Mouse (Mus musculus) lung, postnatal 14 days (tissue): ENCODE results near the gene Phrf1.

Experiments used
- DNase-seq: peaks from one replicate; pipeline ENCODE4 v3.0.0; 2021

The Phrf1 gene

GRCm38 (mm10) chr7:141228279-141229067 lies at the start of gene Phrf1:
Gene Phrf1 (plus strand): TSS chr7:141228784.
- peak; percentile 96 for DNase-seq

DNA sequence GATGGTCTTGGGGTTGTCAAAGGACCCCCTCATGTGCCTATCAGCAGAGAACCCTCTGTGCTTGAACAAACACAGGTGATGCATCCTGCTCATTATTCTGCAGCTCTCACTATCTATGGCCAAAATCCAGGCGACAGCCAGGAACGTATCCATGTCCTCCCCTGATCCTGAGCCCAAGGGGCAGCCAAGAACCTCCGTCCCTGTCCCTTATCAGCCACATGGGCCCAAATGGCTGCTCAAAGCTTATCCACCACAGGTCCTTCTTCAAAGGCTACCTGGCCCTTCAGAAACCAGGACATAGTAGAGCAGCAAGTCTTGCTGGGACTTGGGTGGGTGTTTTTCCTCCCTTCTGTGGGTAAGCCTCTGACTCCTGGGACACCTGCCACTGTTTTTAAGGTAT lies 40.4 kb upstream of the Phrf1 start:
- DNase-seq: no peak

DNA sequence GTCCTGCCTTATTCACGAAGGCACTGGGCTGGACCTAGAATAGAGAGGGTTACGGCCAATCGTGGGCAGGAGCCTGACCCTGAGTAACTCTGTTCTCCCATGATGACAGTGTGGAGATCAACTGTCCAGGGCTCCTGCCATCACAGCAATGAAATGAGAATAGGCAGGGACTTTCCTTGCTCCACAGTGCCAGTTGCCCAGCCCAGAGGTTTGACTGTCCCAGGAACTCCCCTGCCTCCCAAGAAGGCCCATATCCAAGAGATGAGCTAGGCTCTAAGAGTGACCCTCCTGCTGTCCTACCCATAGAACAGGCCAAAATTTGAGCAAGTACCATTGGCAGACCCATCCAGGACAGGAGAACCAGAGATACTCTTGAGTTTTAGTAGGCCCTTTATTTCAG lies 39.9 kb upstream of the Phrf1 start:
- no peak for DNase-seq

DNA sequence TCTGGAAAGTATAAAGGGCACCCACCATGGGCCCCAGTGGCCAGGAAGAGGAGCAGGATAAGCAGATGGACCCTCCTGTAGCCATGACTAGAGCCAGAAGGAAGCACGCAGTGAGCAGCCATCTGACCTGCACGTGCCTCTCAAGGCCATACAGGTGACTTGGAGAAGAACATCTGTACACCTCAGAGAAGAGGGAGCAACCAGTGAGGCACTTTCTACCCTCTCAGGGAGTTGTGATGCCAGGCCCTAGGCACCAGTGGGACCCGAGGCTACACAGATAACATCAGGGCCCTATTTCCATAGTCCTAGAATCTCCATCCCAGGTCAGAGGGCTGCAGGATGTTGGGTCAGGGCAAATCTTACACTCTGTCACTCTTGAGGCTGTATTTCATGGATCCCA lies 38.4 kb upstream of the Phrf1 start:
- DNase-seq: no peak

DNA sequence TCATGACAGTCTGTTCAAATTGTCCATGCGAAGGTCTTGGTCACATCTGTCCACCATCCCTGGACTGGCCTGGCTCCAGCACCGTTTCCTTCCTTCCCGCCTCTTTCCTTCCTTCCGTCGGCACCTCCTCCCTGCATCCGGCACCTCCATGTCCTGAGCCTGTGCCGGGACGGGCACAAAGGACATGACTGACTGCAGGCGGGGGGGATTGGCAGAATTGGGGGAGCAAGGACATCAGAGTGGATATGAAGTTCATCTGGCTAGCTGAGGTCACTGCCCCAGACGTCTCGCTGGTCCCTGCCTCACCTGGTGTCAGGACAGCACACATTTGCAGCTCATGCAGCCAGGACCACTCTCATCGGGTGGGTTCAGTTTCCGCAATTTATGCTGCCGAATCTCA lies 37.5 kb upstream of the Phrf1 start:
- peak; percentile 38 for DNase-seq

DNA sequence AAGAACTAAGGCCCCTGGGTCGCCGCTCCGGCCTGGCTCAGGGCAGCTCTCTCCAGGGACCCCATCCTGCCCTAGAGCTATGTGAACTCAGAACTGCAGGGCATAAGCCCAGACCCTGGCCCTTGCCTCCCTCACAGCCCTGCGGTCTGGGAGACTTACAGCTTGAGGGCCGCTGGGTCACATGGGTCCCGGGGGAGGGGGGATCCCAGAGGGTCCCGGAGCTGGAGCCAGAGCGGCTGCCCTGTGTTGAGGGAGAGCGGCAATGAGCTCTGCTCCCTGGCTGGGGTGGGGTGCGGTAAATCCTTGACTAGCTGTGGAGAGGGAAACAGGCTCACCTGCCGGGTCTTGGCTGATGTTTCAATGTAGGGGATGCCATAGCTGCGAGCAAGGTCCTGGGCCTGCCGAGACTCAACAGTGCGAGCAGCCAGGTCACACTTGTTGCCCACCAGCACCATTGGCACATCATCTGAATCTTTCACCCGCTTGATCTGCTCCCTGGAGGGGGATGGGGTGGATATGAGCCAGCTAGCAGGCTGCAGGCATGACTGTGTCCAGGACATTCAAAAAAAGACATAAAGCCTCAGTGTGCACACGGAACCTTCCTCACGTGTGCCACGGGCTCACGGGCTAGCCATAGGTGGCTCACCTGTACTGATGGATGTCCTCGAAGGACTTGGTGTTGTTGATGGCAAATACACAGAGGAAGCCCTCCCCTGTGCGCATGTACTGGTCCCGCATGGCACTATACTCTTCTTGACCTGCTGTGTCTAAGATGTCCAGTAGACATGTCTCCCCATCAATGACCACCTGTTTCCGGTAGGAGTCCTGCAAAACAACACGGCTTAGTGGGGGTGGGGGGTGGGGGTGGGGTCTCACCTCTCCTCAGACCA lies 36.5 kb upstream of the Phrf1 start:
- no peak for DNase-seq

- peak; percentile 45 for DNase-seq
Measured at GRCm38 (mm10) chr7:141192776-141193347, 35.7 kb upstream of the Phrf1 start.

GRCm38 (mm10) chr7:141193348-141193856 lies 35.2 kb upstream of the Phrf1 start:
- peak; percentile 35 for DNase-seq

- peak; percentile 99 for DNase-seq
Measured at GRCm38 (mm10) chr7:141193948-141194347, 34.6 kb upstream of the Phrf1 start, which contains the start of the genes Hras and Lrrc56. Gene Hras (minus strand): TSS chr7:141194005. Gene Lrrc56 (plus strand): TSS chr7:141194157.

- no peak for DNase-seq
Measured at GRCm38 (mm10) chr7:141194409-141194808, 34.2 kb upstream of the Phrf1 start.

- DNase-seq: peak; percentile 91
Measured at GRCm38 (mm10) chr7:141194830-141195229, 33.8 kb upstream of the Phrf1 start.

GRCm38 (mm10) chr7:141195754-141196153 lies 32.8 kb upstream of the Phrf1 start:
- no peak for DNase-seq

DNA sequence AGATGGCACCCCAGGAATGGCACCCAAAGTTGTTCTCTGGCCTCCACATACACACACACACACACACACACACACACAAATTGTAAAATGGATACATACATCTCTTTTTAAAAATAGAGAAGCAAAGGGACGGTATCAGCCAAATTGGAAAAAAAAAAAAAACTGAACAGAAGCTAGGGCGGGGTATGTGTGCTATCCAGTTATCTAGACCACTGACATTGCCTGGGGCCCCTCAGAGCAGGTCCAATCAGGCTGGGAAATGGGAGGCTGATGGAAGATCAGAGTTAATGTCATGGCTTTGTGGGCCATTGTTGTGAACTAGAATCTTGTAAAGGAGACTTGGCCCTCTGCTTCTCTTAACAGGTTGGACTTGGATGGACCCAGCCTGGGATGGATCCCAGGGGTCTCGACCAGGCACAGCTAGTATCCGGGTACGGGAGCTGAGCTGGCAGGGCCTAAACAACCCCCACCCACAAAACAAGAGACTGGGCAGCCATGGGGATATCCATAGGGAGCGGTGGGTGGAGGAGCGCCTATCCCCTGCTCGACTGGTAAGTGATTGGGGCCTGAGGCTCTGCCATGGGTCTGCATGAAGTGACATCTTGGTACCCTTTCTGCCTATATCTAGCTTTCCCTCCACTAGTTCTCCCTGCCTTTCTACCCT lies 31.8 kb upstream of the Phrf1 start:
- no peak for DNase-seq

- DNase-seq: no peak
Measured at GRCm38 (mm10) chr7:141198121-141198520, 30.5 kb upstream of the Phrf1 start.

DNA sequence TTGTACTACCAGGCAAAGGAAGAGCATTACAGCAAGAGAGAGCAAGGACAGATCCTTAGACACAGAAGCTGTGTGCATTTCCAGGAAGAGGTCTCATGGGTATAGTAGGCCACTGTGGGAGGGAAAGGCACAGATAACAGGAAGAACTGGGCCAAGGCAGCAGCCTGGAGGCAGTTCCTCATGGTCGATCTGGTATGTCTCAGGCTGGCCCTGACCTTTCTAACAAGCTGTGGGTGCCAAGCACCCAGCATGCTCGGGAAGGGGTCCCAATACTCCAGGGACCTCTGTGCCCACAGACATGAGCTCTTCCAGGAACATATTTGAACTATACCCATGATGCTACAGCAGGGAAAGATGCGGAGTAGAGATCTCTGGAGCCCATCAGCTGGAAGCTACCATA lies 24.0 kb upstream of the Phrf1 start:
- DNase-seq: no peak

DNA sequence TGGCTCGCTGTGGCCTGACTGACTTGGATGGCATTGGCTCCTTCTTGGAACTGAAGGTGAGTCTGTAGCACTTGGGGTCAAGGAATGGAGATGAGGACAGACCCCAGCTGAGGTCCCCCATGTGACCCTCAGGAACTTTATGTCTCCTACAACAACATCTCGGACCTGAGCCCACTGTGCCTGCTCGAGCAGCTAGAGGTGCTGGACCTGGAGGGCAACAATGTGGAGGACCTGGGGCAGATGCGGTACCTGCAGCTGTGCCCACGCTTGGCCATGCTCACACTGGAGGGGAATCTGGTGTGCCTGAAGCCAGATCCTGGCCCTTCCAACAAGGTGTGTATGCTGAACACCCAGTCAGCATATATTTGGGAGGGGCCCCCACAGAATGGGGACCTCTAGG lies 23.1 kb upstream of the Phrf1 start:
- DNase-seq: no peak

- no peak for DNase-seq
Measured at GRCm38 (mm10) chr7:141206182-141206937, 22.2 kb upstream of the Phrf1 start.

GRCm38 (mm10) chr7:141209526-141209925 lies 19.1 kb upstream of the Phrf1 start:
- no peak for DNase-seq

DNA sequence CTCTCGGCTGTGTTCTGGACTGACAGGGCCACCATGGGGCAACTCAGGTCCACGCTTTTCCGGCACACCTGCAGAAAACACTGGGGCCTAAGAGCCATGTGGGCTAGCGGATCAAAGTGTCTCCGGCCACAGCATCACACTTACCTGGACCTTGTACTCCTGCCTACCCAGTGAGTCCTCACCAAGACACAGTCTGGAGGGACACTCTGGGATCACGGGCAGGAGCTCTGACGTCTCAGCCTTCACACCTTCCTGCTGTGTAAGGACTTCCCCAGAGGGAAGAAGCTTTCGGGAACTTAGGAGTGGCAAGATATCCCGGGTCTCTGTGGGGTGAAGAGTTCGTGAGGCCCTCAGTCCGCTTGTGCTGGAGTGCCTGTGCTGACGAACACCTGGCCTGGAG lies 18.4 kb upstream of the Phrf1 start:
- DNase-seq: no peak

DNA sequence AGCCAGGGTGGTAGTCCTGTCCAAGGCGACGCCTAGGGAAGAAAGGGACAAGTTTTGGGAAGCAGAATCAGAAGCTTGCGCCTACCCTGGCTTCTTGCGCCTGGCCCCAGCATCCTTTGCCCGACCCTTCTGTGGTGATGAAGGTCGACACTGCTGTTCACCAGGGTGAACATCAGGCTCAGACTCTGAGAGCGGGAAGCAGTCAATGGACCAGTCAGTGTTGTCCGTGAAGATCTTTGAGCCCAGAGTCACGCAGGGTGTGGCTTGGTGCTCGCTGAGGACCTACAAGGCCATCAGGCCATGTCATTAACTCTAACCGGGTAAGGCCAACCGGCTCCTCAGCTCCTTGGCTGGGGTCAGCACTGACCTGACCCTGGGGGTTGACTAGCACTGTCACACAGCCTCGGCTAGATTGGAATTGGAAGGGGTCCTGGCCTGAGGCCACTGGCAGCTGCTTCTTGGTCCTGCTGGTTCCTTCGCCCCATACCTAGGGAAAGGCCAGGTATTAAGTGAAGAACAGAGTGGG lies 17.9 kb upstream of the Phrf1 start:
- no peak for DNase-seq

DNA sequence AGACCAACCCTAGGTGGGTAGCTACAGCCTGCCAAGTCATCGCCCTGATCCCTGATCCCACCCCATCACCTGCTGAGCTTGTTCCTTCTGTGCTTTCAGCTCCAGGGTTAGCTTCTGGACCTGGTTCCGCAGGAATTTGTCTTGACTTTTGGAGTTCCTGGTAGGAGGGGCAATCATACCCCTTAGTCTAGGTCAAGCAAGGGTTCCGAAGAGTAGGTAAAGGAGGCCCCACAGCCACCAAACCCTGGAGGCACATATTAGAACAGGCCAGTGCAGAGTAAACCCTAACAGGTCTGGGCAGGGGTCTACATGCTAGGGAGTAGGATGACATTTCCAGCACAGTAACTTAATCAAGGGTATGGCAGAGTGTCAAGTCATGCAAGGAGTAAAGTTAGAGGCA lies 15.5 kb upstream of the Phrf1 start:
- no peak for DNase-seq
